Mouse (Mus musculus): ENCODE measurements around the gene Ptov1.

- TF ChIP-seq CTCF (IDR thresholded peaks at IDR 0.05; ENCODE audit: low read depth, low read length), result no peak
- no peak for TF ChIP-seq POLR2A (IDR thresholded peaks at IDR 0.05; ENCODE audit: borderline replicate concordance, low read depth, low read length)
Observed at GRCm38 (mm10) chr7:44919127-44919526, 49.5 kb upstream of the Ptov1 start.

Data from bone marrow macrophage, adult 2 months (primary cell).